Mouse (Mus musculus): ENCODE results near the gene Kif3a.

- TF ChIP-seq POLR2A (IDR thresholded peaks at IDR 0.05; ENCODE audit: low read depth, low read length) (no peak), CTCF (IDR thresholded peaks at IDR 0.05; ENCODE audit: extremely low read depth, insufficient read length, insufficient replicate concordance, low read depth, low read length) (no peak)
Measured at GRCm38 (mm10) chr11:53623573-53623972, 56.4 kb downstream of the Kif3a start.
